Mouse (Mus musculus) CD8-positive naive resting alpha-beta T cell, adult 57 days (primary cell): ENCODE measurements around the gene Cenpl. TPM values are rescaled to one million over a fixed set of nuclear protein-coding genes. Genes with fewer than 3 reads are reported as not detected.

Experiments used
- total RNA-seq: library from RNA; stranded (reverse); gene quantifications from one replicate; pipeline ENCODE4 v1.2.4, GENCODE M21; 2023

Cenpl gene
- 8.7 TPM for total RNA-seq

GRCm38 (mm10) chr1:161070352-161071271 lies at the start of gene Cenpl, which contains the start of gene Dars2:
Gene Cenpl, plus strand, starts transcription at chr1:161070713.
Gene Dars2, minus strand, starts transcription at chr1:161070658.

GRCm38 (mm10) chr1:161034435-161035280 lies 35.9 kb upstream of the Cenpl start, which contains the start of gene Zbtb37:
Gene Zbtb37, minus strand, starts transcription at chr1:161034849.

GRCm38 (mm10) chr1:161130726-161131664 lies 60.5 kb downstream of the Cenpl start, which contains the start of gene Klhl20:
Gene Klhl20, minus strand, starts transcription at chr1:161131511.

Other genes with a start within 250 kb of the Cenpl start
- 75.6 TPM for gene Rc3h1, start 164.3 kb upstream of the Cenpl start, total RNA-seq
- gene Serpinc1, start 92.1 kb upstream of the Cenpl start, total RNA-seq, result 5.1 TPM
- gene Zbtb37, start 35.9 kb upstream of the Cenpl start, total RNA-seq, result 33.4 TPM
- 14.5 TPM for gene Dars2, start 55 bp upstream of the Cenpl start, total RNA-seq
- gene Klhl20, start 60.8 kb downstream of the Cenpl start, total RNA-seq, result 25.8 TPM
- not detected for gene Ankrd45, start 72.0 kb downstream of the Cenpl start, total RNA-seq
- gene Tex50, start 88.6 kb downstream of the Cenpl start, total RNA-seq, result not detected
- 389 TPM for gene Prdx6, start 180.5 kb downstream of the Cenpl start, total RNA-seq